Mouse (Mus musculus) right cerebral cortex, postnatal 10 days (tissue): Measurements from ENCODE around the gene Olfr1394.
A peak's percentile ranks its signal among the peaks of the same experiment; 100 is the strongest.
"Not testable (repeated sequence)": the region's sequence is repeated elsewhere in the genome, so short reads cannot be mapped to it uniquely, and the experiment has no call there.

Experiments
- DNase-seq, 2 experiments: peaks; one replicate each; pipeline ENCODE4 v3.0.0; 2021; ENCODE audit warnings: low spot score in 2 of 2

Olfr1394 gene

GRCm38 (mm10) chr11:49189737-49190136 lies 35.6 kb downstream of the Olfr1394 start:
- DNase-seq = peak; percentile 60 to 79

GRCm38 (mm10) chr11:49191083-49191482 lies 36.9 kb downstream of the Olfr1394 start:
- DNase-seq = no peak

- DNase-seq = not testable (repeated sequence)
These were observed 40.6 kb downstream of the Olfr1394 start for GRCm38 (mm10) chr11:49194771-49195170.

GRCm38 (mm10) chr11:49195819-49196322 lies 41.7 kb downstream of the Olfr1394 start:
- no peak for DNase-seq

GRCm38 (mm10) chr11:49200666-49201065 lies 46.5 kb downstream of the Olfr1394 start:
- DNase-seq = no peak

GRCm38 (mm10) chr11:49201142-49201541 lies 47.0 kb downstream of the Olfr1394 start:
- no peak for DNase-seq

GRCm38 (mm10) chr11:49202071-49202470 lies 47.9 kb downstream of the Olfr1394 start:
- DNase-seq = no peak

GRCm38 (mm10) chr11:49202523-49203061 lies 48.4 kb downstream of the Olfr1394 start:
- DNase-seq = no peak

GRCm38 (mm10) chr11:49203129-49203768 lies 49.1 kb downstream of the Olfr1394 start, which contains the start of gene Zfp62:
TSS of gene Zfp62 (plus strand) at chr11:49203292.
- DNase-seq = peak; percentile 95

- DNase-seq = peak in 1 of 2 experiments; percentile 40
These were observed 49.8 kb downstream of the Olfr1394 start for GRCm38 (mm10) chr11:49203771-49204497.

GRCm38 (mm10) chr11:49205080-49205590 lies 51.0 kb downstream of the Olfr1394 start:
- no peak for DNase-seq

GRCm38 (mm10) chr11:49207495-49207894 lies 53.3 kb downstream of the Olfr1394 start:
- DNase-seq = no peak
